Mouse (Mus musculus): ENCODE results near the gene Ak9. TPM values are rescaled to one million over a fixed set of nuclear protein-coding genes. Genes with fewer than 3 reads are reported as not detected.

Ak9 gene
- total and polyA plus RNA-seq, 3 experiments: 0.21 TPM; not detected in 2

DNA sequence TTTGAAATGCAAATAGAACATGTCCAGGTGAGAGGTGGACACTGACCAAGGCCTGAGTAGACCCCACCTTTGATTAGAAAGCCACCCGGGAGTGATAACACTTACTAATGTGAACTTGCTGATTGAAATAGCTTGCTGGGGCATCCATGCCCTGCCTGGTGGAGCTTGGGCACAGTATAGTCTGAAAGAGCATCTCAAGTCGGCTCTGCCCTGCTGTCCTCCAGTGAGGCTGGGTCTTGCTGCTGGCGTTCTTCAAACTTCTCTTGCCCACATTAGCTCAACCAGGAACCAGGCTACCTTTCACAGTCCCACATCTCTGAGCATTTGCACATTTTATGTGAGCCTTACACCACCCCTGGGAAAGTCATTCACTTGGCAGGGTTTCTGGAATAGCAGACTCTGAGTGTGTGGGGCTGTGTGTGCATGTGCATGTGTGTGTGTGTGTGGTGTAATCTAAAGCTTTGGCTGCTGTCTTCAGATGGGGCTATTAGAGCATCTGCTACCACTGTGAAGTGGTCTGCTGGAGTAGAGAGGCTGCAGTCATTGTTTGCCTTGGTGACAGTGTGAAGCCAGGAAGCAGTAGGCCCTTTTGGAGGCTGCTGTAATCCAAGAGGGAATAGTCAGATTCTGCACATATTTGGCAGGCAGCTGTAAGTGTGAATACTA lies 157.4 kb downstream of the Ak9 start:
- H3K4me1 ChIP-seq (ENCODE audit: control insufficient read depth in 1 of 2, insufficient read depth in 2 of 2, low read length in 2 of 2): peaks cover 0 to 5% of the 10 kb centered on the region in 2 experiments; a peak in 2 of 4 replicates
- no peaks in the 10 kb centered on the region for H3K27me3 ChIP-seq (ENCODE audit: control insufficient read depth in 1 of 2, insufficient read depth in 2 of 2, low read length in 2 of 2)
- H3K27ac ChIP-seq (ENCODE audit: control insufficient read depth, low read depth, low read length): no peak overlapping the region
- TF ChIP-seq ETS1 (IDR thresholded peaks at IDR 0.05; ENCODE audit: low read depth, low read length) (no peak), NELFE (IDR thresholded peaks at IDR 0.05; ENCODE audit: low read depth, low read length) (no peak), GATA1 (IDR thresholded peaks at IDR 0.05; ENCODE audit: low read depth, low read length) (no peak), MXI1 (IDR thresholded peaks at IDR 0.05; ENCODE audit: low read depth, low read length) (no peak), CTCF (IDR thresholded peaks at IDR 0.05 in 2 of 3, conservative IDR thresholded peaks at IDR 0.05 in 1 of 3; ENCODE audit: control insufficient read depth in 1 of 3, insufficient read depth in 1 of 3, low read depth in 2 of 3, low read length in 3 of 3, poor library complexity in 1 of 3, severe bottlenecking in 1 of 3) (no peak), SMC3 (IDR thresholded peaks at IDR 0.05; ENCODE audit: low read depth, low read length) (no peak), POLR2AphosphoS2 (IDR thresholded peaks at IDR 0.05; ENCODE audit: low read length) (no peak), ZMIZ1 (IDR thresholded peaks at IDR 0.05; ENCODE audit: low read depth, low read length) (no peak), UBTF (IDR thresholded peaks at IDR 0.05; ENCODE audit: borderline replicate concordance, insufficient read depth, low read depth, low read length) (no peak), MAX (IDR thresholded peaks at IDR 0.05; ENCODE audit: low read length) (no peak), MYB (IDR thresholded peaks at IDR 0.05; ENCODE audit: low read depth, low read length) (no peak), RAD21 (IDR thresholded peaks at IDR 0.05; ENCODE audit: low read depth, low read length) (no peak), MYC (IDR thresholded peaks at IDR 0.05; ENCODE audit: low read depth, low read length) (no peak)
- no peaks in the 10 kb centered on the region for H3K9me3 ChIP-seq (replicated peaks; ENCODE audit: insufficient read depth, low read length)
- DNase-seq (ENCODE audit: low read depth, low spot score): no peak
- peaks cover 2% of the 10 kb centered on the region in 2 experiments; a peak in 2 of 4 replicates for H3K36me3 ChIP-seq (ENCODE audit: control insufficient read depth in 1 of 2, insufficient read depth in 2 of 2, low read length in 2 of 2)
- H3K79me2 ChIP-seq (ENCODE audit: control insufficient read depth, insufficient read depth, low read length, poor library complexity): no peaks in the 10 kb centered on the region
- no peak overlapping the region for H3K4me3 ChIP-seq (ENCODE audit: control insufficient read depth in 1 of 2, insufficient read depth in 1 of 2, low read depth in 2 of 2, low read length in 2 of 2)
- H3K9ac ChIP-seq (ENCODE audit: control insufficient read depth, low read depth, low read length, poor library complexity, severe bottlenecking): no peak overlapping the region

DNA sequence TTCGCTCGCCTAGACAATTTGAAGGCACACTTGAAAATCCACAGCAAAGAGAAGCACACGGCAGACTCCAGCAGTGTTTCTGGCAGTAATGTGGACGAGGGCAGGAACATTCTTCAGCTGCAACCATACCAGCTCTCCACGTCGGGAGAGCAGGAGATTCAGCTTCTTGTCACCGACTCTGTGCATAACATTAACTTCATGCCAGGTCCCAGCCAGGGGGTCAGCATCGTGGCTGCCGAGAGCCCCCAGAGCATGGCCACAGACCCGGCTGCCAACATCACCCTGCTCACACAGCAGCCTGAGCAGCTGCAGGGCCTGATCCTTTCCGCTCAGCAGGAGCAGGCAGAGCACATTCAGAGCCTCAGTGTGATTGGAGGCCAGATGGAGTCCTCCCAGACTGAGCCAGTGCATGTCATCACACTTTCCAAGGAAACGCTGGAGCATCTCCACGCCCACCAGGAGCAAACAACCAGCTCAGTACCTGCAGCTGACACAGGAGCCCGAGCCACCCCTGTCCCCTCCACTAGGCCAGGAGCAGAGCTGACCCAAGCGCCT lies 160.7 kb downstream of the Ak9 start:
- Histone ChIP-seq H3K4me1 (ENCODE audit: control insufficient read depth in 1 of 2, insufficient read depth in 2 of 2, low read length in 2 of 2) (no peaks in the 10 kb centered on the region), H3K27ac (ENCODE audit: control insufficient read depth, low read depth, low read length) (no peak overlapping the region), H3K9me3 (replicated peaks; ENCODE audit: insufficient read depth, low read length) (no peaks in the 10 kb centered on the region), H3K27me3 (ENCODE audit: control insufficient read depth in 1 of 2, insufficient read depth in 2 of 2, low read length in 2 of 2) (no peaks in the 10 kb centered on the region), H3K79me2 (ENCODE audit: control insufficient read depth, insufficient read depth, low read length, poor library complexity) (no peaks in the 10 kb centered on the region), H3K36me3 (ENCODE audit: control insufficient read depth in 1 of 2, insufficient read depth in 2 of 2, low read length in 2 of 2) (peaks cover 0 to 2% of the 10 kb centered on the region in 2 experiments; a peak in 1 of 4 replicates), H3K4me3 (ENCODE audit: control insufficient read depth in 1 of 2, insufficient read depth in 1 of 2, low read depth in 2 of 2, low read length in 2 of 2) (no peak overlapping the region), H3K9ac (ENCODE audit: control insufficient read depth, low read depth, low read length, poor library complexity, severe bottlenecking) (no peak overlapping the region)
- no peak for DNase-seq (ENCODE audit: low read depth, low spot score)
- TF ChIP-seq HCFC1 (IDR thresholded peaks at IDR 0.05; ENCODE audit: low read depth, low read length) (no peak), E2F4 (IDR thresholded peaks at IDR 0.05; ENCODE audit: borderline replicate concordance, low read depth, low read length) (no peak), JUND (IDR thresholded peaks at IDR 0.05; ENCODE audit: low read depth, low read length) (no peak), TCF12 (IDR thresholded peaks at IDR 0.05; ENCODE audit: low read depth, low read length) (no peak), MYB (IDR thresholded peaks at IDR 0.05; ENCODE audit: low read depth, low read length) (no peak), POLR2AphosphoS2 (IDR thresholded peaks at IDR 0.05; ENCODE audit: low read length) (no peak), EP300 (IDR thresholded peaks at IDR 0.05; ENCODE audit: low read depth in 1 of 2, low read length in 2 of 2) (no peak), TAL1 (IDR thresholded peaks at IDR 0.05; ENCODE audit: low read length) (no peak), MYC (IDR thresholded peaks at IDR 0.05; ENCODE audit: low read depth, low read length) (no peak), CTCF (IDR thresholded peaks at IDR 0.05 in 2 of 3, conservative IDR thresholded peaks at IDR 0.05 in 1 of 3; ENCODE audit: control insufficient read depth in 1 of 3, insufficient read depth in 1 of 3, low read depth in 2 of 3, low read length in 3 of 3, poor library complexity in 1 of 3, severe bottlenecking in 1 of 3) (no peak), MEF2A (IDR thresholded peaks at IDR 0.05; ENCODE audit: extremely low read depth, insufficient replicate concordance, low read depth, low read length, poor library complexity, severe bottlenecking) (no peak), CHD2 (IDR thresholded peaks at IDR 0.05; ENCODE audit: low read length) (no peak)

Measured in MEL (cell line).